Mouse (Mus musculus): ENCODE measurements at regions not wholly inside any gene's neighbourhood (a gene's known extent, or its start where the extent isn't known, plus 50 kb on each side); places are given as distances from the start of the nearest gene placed in this dataset.

GRCm38 (mm10) chr5:99132670-99133069, 95.5 kb upstream of the Prkg2 start:
- H3K9me3 ChIP-seq (ENCODE audit: control insufficient read depth, low read length), result no peaks in the 10 kb centered on the region
- TF ChIP-seq POLR2A (IDR thresholded peaks at IDR 0.05; ENCODE audit: borderline replicate concordance, extremely low read depth, insufficient read depth, insufficient read length), result no peak
- H3K4me1 ChIP-seq (ENCODE audit: control insufficient read depth, insufficient read depth, low read length), result no peaks in the 10 kb centered on the region
- no peak overlapping the region for H3K4me3 ChIP-seq (replicated peaks; ENCODE audit: low read length)
- no peak overlapping the region for H3K27ac ChIP-seq (replicated peaks; ENCODE audit: low read depth, low read length)
- ATAC-seq (ENCODE audit: low FRiP score, low read depth) (no peak), DNase-seq (ENCODE audit: low spot score) (no peak)
- H3K9ac ChIP-seq (ENCODE audit: low read depth, low read length, severe bottlenecking), result no peak overlapping the region
- WGBS, result 74% methylated on average over 2 of the region's 2 CpGs
- H3K36me3 ChIP-seq (ENCODE audit: control insufficient read depth, insufficient read depth, low read length), result no peaks in the 10 kb centered on the region
- H3K27me3 ChIP-seq (ENCODE audit: control insufficient read depth, insufficient read depth, low read length), result no peaks in the 10 kb centered on the region
- no peak overlapping the region for H3K4me2 ChIP-seq (replicated peaks; ENCODE audit: low read depth, low read length, severe bottlenecking)

GRCm38 (mm10) chr5:99128628-99129027, 91.5 kb upstream of the Prkg2 start:
- Histone ChIP-seq H3K27me3 (ENCODE audit: control insufficient read depth, insufficient read depth, low read length) (no peaks in the 10 kb centered on the region), H3K9me3 (ENCODE audit: control insufficient read depth, low read length) (no peaks in the 10 kb centered on the region), H3K27ac (replicated peaks; ENCODE audit: low read depth, low read length) (no peak overlapping the region), H3K4me3 (replicated peaks; ENCODE audit: low read length) (no peak overlapping the region), H3K4me2 (replicated peaks; ENCODE audit: low read depth, low read length, severe bottlenecking) (no peak overlapping the region), H3K36me3 (ENCODE audit: control insufficient read depth, insufficient read depth, low read length) (no peaks in the 10 kb centered on the region), H3K9ac (ENCODE audit: low read depth, low read length, severe bottlenecking) (no peak overlapping the region), H3K4me1 (ENCODE audit: control insufficient read depth, insufficient read depth, low read length) (no peaks in the 10 kb centered on the region)
- ATAC-seq (ENCODE audit: low FRiP score, low read depth) (no peak), DNase-seq (ENCODE audit: low spot score) (no peak)
- WGBS, result 78% methylated on average over 6 of the region's 6 CpGs
- no peak for TF ChIP-seq POLR2A (IDR thresholded peaks at IDR 0.05; ENCODE audit: borderline replicate concordance, extremely low read depth, insufficient read depth, insufficient read length)

- H3K4me2 ChIP-seq (replicated peaks; ENCODE audit: low read depth, low read length, severe bottlenecking), result no peak overlapping the region
- DNase-seq (ENCODE audit: low spot score), result no peak
- no peak for TF ChIP-seq POLR2A (IDR thresholded peaks at IDR 0.05; ENCODE audit: borderline replicate concordance, extremely low read depth, insufficient read depth, insufficient read length)
- no peak for ATAC-seq (ENCODE audit: low FRiP score, low read depth)
- H3K9me3 ChIP-seq (ENCODE audit: control insufficient read depth, low read length), result no peaks in the 10 kb centered on the region
- H3K27ac ChIP-seq (replicated peaks; ENCODE audit: low read depth, low read length), result no peak overlapping the region
- no peaks in the 10 kb centered on the region for H3K27me3 ChIP-seq (ENCODE audit: control insufficient read depth, insufficient read depth, low read length)
- H3K4me3 ChIP-seq (replicated peaks; ENCODE audit: low read length), result no peak overlapping the region
- H3K4me1 ChIP-seq (ENCODE audit: control insufficient read depth, insufficient read depth, low read length), result no peaks in the 10 kb centered on the region
- H3K9ac ChIP-seq (ENCODE audit: low read depth, low read length, severe bottlenecking), result no peak overlapping the region
- 82% methylated on average over 3 of the region's 3 CpGs for WGBS
- no peaks in the 10 kb centered on the region for H3K36me3 ChIP-seq (ENCODE audit: control insufficient read depth, insufficient read depth, low read length)
Measured at GRCm38 (mm10) chr5:99125418-99125817, 88.3 kb upstream of the Prkg2 start.

GRCm38 (mm10) chr5:99111755-99112154, 74.6 kb upstream of the Prkg2 start:
- 70% methylated on average over 4 of the region's 4 CpGs for WGBS
- Histone ChIP-seq H3K9ac (ENCODE audit: low read depth, low read length, severe bottlenecking) (no peak overlapping the region), H3K4me1 (ENCODE audit: control insufficient read depth, insufficient read depth, low read length) (no peaks in the 10 kb centered on the region), H3K4me2 (replicated peaks; ENCODE audit: low read depth, low read length, severe bottlenecking) (no peak overlapping the region), H3K9me3 (ENCODE audit: control insufficient read depth, low read length) (no peaks in the 10 kb centered on the region), H3K36me3 (ENCODE audit: control insufficient read depth, insufficient read depth, low read length) (no peaks in the 10 kb centered on the region), H3K4me3 (replicated peaks; ENCODE audit: low read length) (no peak overlapping the region), H3K27me3 (ENCODE audit: control insufficient read depth, insufficient read depth, low read length) (no peaks in the 10 kb centered on the region), H3K27ac (replicated peaks; ENCODE audit: low read depth, low read length) (no peak overlapping the region)
- ATAC-seq (ENCODE audit: low FRiP score, low read depth), result no peak
- DNase-seq (ENCODE audit: low spot score), result no peak
- no peak for TF ChIP-seq POLR2A (IDR thresholded peaks at IDR 0.05; ENCODE audit: borderline replicate concordance, extremely low read depth, insufficient read depth, insufficient read length)

- H3K4me3 ChIP-seq (replicated peaks; ENCODE audit: low read length), result no peak overlapping the region
- 51% methylated on average over 4 of the region's 4 CpGs for WGBS
Measured at GRCm38 (mm10) chr5:99111235-99111634, 74.1 kb upstream of the Prkg2 start.

GRCm38 (mm10) chr5:99099727-99100116, 62.6 kb upstream of the Prkg2 start:
- DNase-seq (ENCODE audit: low spot score), result no peak
- TF ChIP-seq POLR2A (IDR thresholded peaks at IDR 0.05; ENCODE audit: borderline replicate concordance, extremely low read depth, insufficient read depth, insufficient read length), result no peak
- Histone ChIP-seq H3K27ac (replicated peaks; ENCODE audit: low read depth, low read length) (no peak overlapping the region), H3K4me1 (ENCODE audit: control insufficient read depth, insufficient read depth, low read length) (no peaks in the 10 kb centered on the region), H3K9ac (ENCODE audit: low read depth, low read length, severe bottlenecking) (no peak overlapping the region), H3K36me3 (ENCODE audit: control insufficient read depth, insufficient read depth, low read length) (no peaks in the 10 kb centered on the region), H3K4me3 (replicated peaks; ENCODE audit: low read length) (no peak overlapping the region), H3K9me3 (ENCODE audit: control insufficient read depth, low read length) (no peaks in the 10 kb centered on the region), H3K4me2 (replicated peaks; ENCODE audit: low read depth, low read length, severe bottlenecking) (no peak overlapping the region), H3K27me3 (ENCODE audit: control insufficient read depth, insufficient read depth, low read length) (no peaks in the 10 kb centered on the region)
- no peak for ATAC-seq (ENCODE audit: low FRiP score, low read depth)
- WGBS, result 82% methylated on average over 6 of the region's 6 CpGs

More at GRCm38 (mm10) chr5:99111235-99111634, 74.1 kb upstream of the Prkg2 start:
- no peak for DNase-seq (ENCODE audit: low spot score)
- no peak for ATAC-seq (ENCODE audit: low FRiP score, low read depth)
- Histone ChIP-seq H3K4me2 (replicated peaks; ENCODE audit: low read depth, low read length, severe bottlenecking) (no peak overlapping the region), H3K9me3 (ENCODE audit: control insufficient read depth, low read length) (no peaks in the 10 kb centered on the region), H3K36me3 (ENCODE audit: control insufficient read depth, insufficient read depth, low read length) (no peaks in the 10 kb centered on the region), H3K27me3 (ENCODE audit: control insufficient read depth, insufficient read depth, low read length) (no peaks in the 10 kb centered on the region), H3K27ac (replicated peaks; ENCODE audit: low read depth, low read length) (no peak overlapping the region), H3K9ac (ENCODE audit: low read depth, low read length, severe bottlenecking) (no peak overlapping the region), H3K4me1 (ENCODE audit: control insufficient read depth, insufficient read depth, low read length) (no peaks in the 10 kb centered on the region)
- no peak for TF ChIP-seq POLR2A (IDR thresholded peaks at IDR 0.05; ENCODE audit: borderline replicate concordance, extremely low read depth, insufficient read depth, insufficient read length)

All from limb, embryonic 14.5 days (tissue).